Mouse (Mus musculus) MEL (cell line): ENCODE measurements around the gene Csnk1g2. TPM values are rescaled to one million over a fixed set of nuclear protein-coding genes. Genes with fewer than 3 reads are reported as not detected.
A peak's percentile ranks its signal among the peaks of the same experiment; 100 is the strongest.

ENCODE experiments used
- DNase-seq: peaks from one replicate; pipeline ENCODE4 v3.0.0; 2011; ENCODE audit warnings: low read depth, low spot score
- H3K27ac ChIP-seq: 2 replicates; pipeline ENCODE4 v1.5.1; 2012; ENCODE audit warnings: low read depth, mild to moderate bottlenecking, control low read depth, low read length, moderate library complexity; ENCODE audit not compliant: control insufficient read depth
- H3K27me3 ChIP-seq, 2 experiments: fragments of 150-350 bp in 1 of 2; sonication (generic) in 1 of 2; 2 replicates each; pipeline ENCODE4 v1.6.1; 2012; ENCODE audit warnings: low read length in 2 of 2, mild to moderate bottlenecking in 2 of 2, improper control_type of control experiment in 1 of 2, moderate library complexity in 1 of 2; ENCODE audit not compliant: insufficient read depth in 2 of 2, control insufficient read depth in 1 of 2
- H3K36me3 ChIP-seq, 2 experiments: 2 replicates each; pipeline ENCODE4 v1.6.1; 2012 to 2014; ENCODE audit warnings: low read length in 2 of 2, improper control_type of control experiment in 1 of 2, inconsistent platforms in 1 of 2, mild to moderate bottlenecking in 1 of 2; ENCODE audit not compliant: insufficient read depth in 2 of 2, control insufficient read depth in 1 of 2
- H3K4me1 ChIP-seq, 2 experiments: fragments of 150-350 bp in 1 of 2; sonication (generic) in 1 of 2; 2 replicates each; pipeline ENCODE4 v1.6.1; 2012; ENCODE audit warnings: low read length in 2 of 2, improper control_type of control experiment in 1 of 2, mild to moderate bottlenecking in 1 of 2; ENCODE audit not compliant: insufficient read depth in 2 of 2, control insufficient read depth in 1 of 2
- H3K4me3 ChIP-seq, 2 experiments: fragments of 150-350 bp in 1 of 2; sonication (generic) in 1 of 2; 2 replicates each; pipeline ENCODE4 v1.5.1; 2012; ENCODE audit warnings: low read depth in 2 of 2, low read length in 2 of 2, mild to moderate bottlenecking in 2 of 2, moderate library complexity in 2 of 2, control low read depth in 1 of 2, improper control_type of control experiment in 1 of 2; ENCODE audit not compliant: control insufficient read depth in 1 of 2, insufficient read depth in 1 of 2
- H3K79me2 ChIP-seq: 2 replicates; pipeline ENCODE4 v1.6.1; 2012; ENCODE audit warnings: mild to moderate bottlenecking, low read length, moderate library complexity; ENCODE audit not compliant: control insufficient read depth, poor library complexity, insufficient read depth
- H3K9ac ChIP-seq: 2 replicates; pipeline ENCODE4 v1.6.1; 2012; ENCODE audit warnings: low read depth, mild to moderate bottlenecking, control low read depth, low read length, moderate library complexity; ENCODE audit not compliant: control insufficient read depth, poor library complexity, severe bottlenecking
- H3K9me3 ChIP-seq: fragments of 150-350 bp; sonication (generic); replicated peaks from 2 replicates; pipeline ENCODE4 v1.6.1; 2012; ENCODE audit warnings: mild to moderate bottlenecking, low read length, improper control_type of control experiment, moderate library complexity; ENCODE audit not compliant: insufficient read depth
- CHD1 ChIP-seq: IDR thresholded peaks from 2 replicates; pipeline ENCODE4 v1.6.1; 2012; ENCODE audit warnings: low read depth, mild to moderate bottlenecking, inconsistent platforms, low read length, improper control_type of control experiment
- E2F4 ChIP-seq: IDR thresholded peaks from 2 replicates; pipeline ENCODE4 v1.6.1; 2011; ENCODE audit warnings: low read depth, low read length, improper control_type of control experiment, borderline replicate concordance
- ELF1 ChIP-seq: IDR thresholded peaks from 2 replicates; pipeline ENCODE4 v1.6.1; 2014; ENCODE audit warnings: low read depth, mild to moderate bottlenecking, inconsistent platforms, low read length, improper control_type of control experiment, moderate library complexity
- ETS1 ChIP-seq: IDR thresholded peaks from 2 replicates; pipeline ENCODE4 v1.6.1; 2012; ENCODE audit warnings: low read depth, mild to moderate bottlenecking, inconsistent platforms, low read length, improper control_type of control experiment, moderate library complexity
- GABPA ChIP-seq: IDR thresholded peaks from 2 replicates; pipeline ENCODE4 v1.6.1; 2012; ENCODE audit warnings: low read depth, mild to moderate bottlenecking, inconsistent platforms, low read length, improper control_type of control experiment, moderate library complexity
- GATA1 ChIP-seq: IDR thresholded peaks from 2 replicates; pipeline ENCODE4 v1.6.1; 2011; ENCODE audit warnings: low read depth, low read length, improper control_type of control experiment
- HCFC1 ChIP-seq: IDR thresholded peaks from 2 replicates; pipeline ENCODE4 v1.6.1; 2012; ENCODE audit warnings: low read depth, mild to moderate bottlenecking, inconsistent platforms, low read length, improper control_type of control experiment, moderate library complexity
- JUND ChIP-seq: IDR thresholded peaks from 2 replicates; pipeline ENCODE4 v1.6.1; 2011; ENCODE audit warnings: low read depth, mild to moderate bottlenecking, improper control_type of control experiment, low read length
- KAT2A ChIP-seq: conservative IDR thresholded peaks from 2 replicates; pipeline ENCODE4 v1.6.1; 2012; ENCODE audit warnings: low read depth, low read length, improper control_type of control experiment, inconsistent platforms
- MAFK ChIP-seq: IDR thresholded peaks from 2 replicates; pipeline ENCODE4 v1.6.1; 2011; ENCODE audit warnings: low read depth, mild to moderate bottlenecking, low read length, improper control_type of control experiment, borderline replicate concordance
- MAX ChIP-seq: IDR thresholded peaks from 2 replicates; pipeline ENCODE4 v1.6.1; 2011; ENCODE audit warnings: low read length, improper control_type of control experiment
- MAZ ChIP-seq: IDR thresholded peaks from 2 replicates; pipeline ENCODE4 v1.6.1; 2012; ENCODE audit warnings: low read depth, mild to moderate bottlenecking, inconsistent platforms, low read length, improper control_type of control experiment
- MEF2A ChIP-seq: IDR thresholded peaks from 2 replicates; pipeline ENCODE4 v1.6.1; 2014; ENCODE audit warnings: low read depth, mild to moderate bottlenecking, inconsistent platforms, low read length, improper control_type of control experiment; ENCODE audit not compliant: poor library complexity, insufficient replicate concordance, severe bottlenecking; ENCODE audit errors: extremely low read depth
- MXI1 ChIP-seq: IDR thresholded peaks from 2 replicates; pipeline ENCODE4 v1.6.1; 2011; ENCODE audit warnings: mild to moderate bottlenecking, low read depth, low read length, improper control_type of control experiment
- MYB ChIP-seq: IDR thresholded peaks from 2 replicates; pipeline ENCODE4 v1.6.1; 2011; ENCODE audit warnings: mild to moderate bottlenecking, low read depth, low read length, improper control_type of control experiment
- NELFE ChIP-seq: IDR thresholded peaks from 2 replicates; pipeline ENCODE4 v1.6.1; 2011; ENCODE audit warnings: low read depth, low read length, improper control_type of control experiment
- NRF1 ChIP-seq: IDR thresholded peaks from 2 replicates; pipeline ENCODE4 v1.6.1; 2014; ENCODE audit warnings: low read depth, mild to moderate bottlenecking, inconsistent platforms, low read length, improper control_type of control experiment, moderate library complexity; ENCODE audit not compliant: poor library complexity, insufficient read depth, severe bottlenecking
- POLR2A ChIP-seq, 2 experiments: IDR thresholded peaks; 2 replicates each; pipeline ENCODE4 v1.6.1; 2011 to 2012; ENCODE audit warnings: low read length in 2 of 2, mild to moderate bottlenecking in 2 of 2, control low read depth in 1 of 2, improper control_type of control experiment in 1 of 2, low read depth in 1 of 2, moderate library complexity in 1 of 2; ENCODE audit not compliant: control insufficient read depth in 1 of 2, insufficient read depth in 1 of 2, poor library complexity in 1 of 2
- POLR2AphosphoS2 ChIP-seq: IDR thresholded peaks from 2 replicates; pipeline ENCODE4 v1.6.1; 2011; ENCODE audit warnings: low read length, improper control_type of control experiment
- POLR2AphosphoS5 ChIP-seq: IDR thresholded peaks from 2 replicates; pipeline ENCODE4 v1.6.1; 2012; ENCODE audit warnings: low read depth, borderline replicate concordance, mild to moderate bottlenecking, inconsistent platforms, low read length, moderate library complexity, mixed read lengths
- RCOR1 ChIP-seq: IDR thresholded peaks from 2 replicates; pipeline ENCODE4 v1.6.1; 2012; ENCODE audit warnings: low read depth, mild to moderate bottlenecking, inconsistent platforms, low read length, improper control_type of control experiment
- SIN3A ChIP-seq: IDR thresholded peaks from 2 replicates; pipeline ENCODE4 v1.6.1; 2012; ENCODE audit warnings: low read length, improper control_type of control experiment, inconsistent platforms
- SMC3 ChIP-seq: IDR thresholded peaks from 2 replicates; pipeline ENCODE4 v1.6.1; 2011; ENCODE audit warnings: low read depth, low read length, improper control_type of control experiment
- TBP ChIP-seq: IDR thresholded peaks from 2 replicates; pipeline ENCODE4 v1.8.0; 2011; ENCODE audit warnings: low read depth, low read length, improper control_type of control experiment
- TCF12 ChIP-seq: IDR thresholded peaks from 2 replicates; pipeline ENCODE4 v1.6.1; 2014; ENCODE audit warnings: low read depth, mild to moderate bottlenecking, inconsistent platforms, low read length, improper control_type of control experiment, moderate library complexity
- USF1 ChIP-seq: IDR thresholded peaks from 2 replicates; pipeline ENCODE4 v1.6.1; 2014; ENCODE audit warnings: low read depth, mild to moderate bottlenecking, inconsistent platforms, low read length, improper control_type of control experiment, moderate library complexity
- ZKSCAN1 ChIP-seq: IDR thresholded peaks from 2 replicates; pipeline ENCODE4 v1.6.1; 2012; ENCODE audit warnings: low read depth, mild to moderate bottlenecking, inconsistent platforms, low read length, improper control_type of control experiment, moderate library complexity
- ZMIZ1 ChIP-seq: IDR thresholded peaks from 2 replicates; pipeline ENCODE4 v1.6.1; 2012; ENCODE audit warnings: low read depth, mild to moderate bottlenecking, inconsistent platforms, low read length, improper control_type of control experiment, moderate library complexity
- ZNF384 ChIP-seq: IDR thresholded peaks from 2 replicates; pipeline ENCODE4 v1.6.1; 2012; ENCODE audit warnings: low read depth, mild to moderate bottlenecking, inconsistent platforms, low read length, improper control_type of control experiment
- polyA plus RNA-seq, 2 experiments: library from polyadenylated mRNA; stranded (reverse) in 1 of 2; unstranded in 1 of 2; fragments of >175 nt in 1 of 2; fragments of >200 nt in 1 of 2; gene quantifications; 2 replicates each; pipeline versions ENCODE4 v1.2.1 to v1.2.4; 2012; ENCODE audit warnings: low replicate concordance in 2 of 2, low read depth in 1 of 2; ENCODE audit not compliant: insufficient read length in 2 of 2, insufficient read depth in 1 of 2, missing spikeins in 1 of 2
- total RNA-seq: library from RNA; depleted of rRNA; stranded (reverse); fragments of 300-350 nt; gene quantifications from 2 replicates; pipeline ENCODE4 v1.2.3, GENCODE M21; 2012

Gene Csnk1g2
- total and polyA plus RNA-seq, 3 experiments = 132 to 231 TPM; not detected in 1

- Histone ChIP-seq H3K27me3 (no peaks in the 10 kb centered on the region), H3K4me1 (peaks cover 0 to 18% of the 10 kb centered on the region in 2 experiments; a peak in 2 of 4 replicates), H3K79me2 (peaks cover 39% of the 10 kb centered on the region), H3K9me3 (no peaks in the 10 kb centered on the region), H3K4me3 (peak overlapping the region; percentile 70 to 83), H3K36me3 (0 out of 4 replicates have a peak, but pooled peaks cover 0 to 2% of the 10 kb centered on the region in 2 experiments), H3K27ac (peak overlapping the region; percentile 60), H3K9ac (peak overlapping the region; percentile 68)
- TF ChIP-seq MEF2A (no peak), ZNF384 (no peak), MAZ (0 out of 2 replicates have a peak, but pooled peaks have one; percentile 64), POLR2A (IDR thresholded peaks at IDR 0.05; ENCODE audit: control insufficient read depth in 1 of 2, insufficient read depth in 1 of 2, low read depth in 1 of 2, low read length in 2 of 2, poor library complexity in 1 of 2) (peak in 1 of 2 experiments; percentile 70; a peak in 2 of 4 replicates), ZMIZ1 (peak; percentile 31; the same call in 1 of the 2 replicates), MAFK (no peak), HCFC1 (no peak), TCF12 (no peak), RCOR1 (no peak), MAX (no peak), USF1 (no peak), POLR2AphosphoS5 (no peak), POLR2AphosphoS2 (no peak; the same call in 1 of the 2 replicates), SMC3 (no peak), GABPA (no peak), CHD1 (0 out of 2 replicates have a peak, but pooled peaks have one; percentile 31), MXI1 (no peak)
- DNase-seq = no peak
These were observed 1.0 kb upstream of the Csnk1g2 start for GRCm38 (mm10) chr10:80621690-80621939.

GRCm38 (mm10) chr10:80621940-80622660 is 538 bp upstream of the Csnk1g2 start:
- H3K4me1 ChIP-seq = peaks cover 0 to 18% of the 10 kb centered on the region in 2 experiments; a peak in 2 of 4 replicates
- H3K27ac ChIP-seq = peak overlapping the region; percentile 84
- H3K9me3 ChIP-seq = no peaks in the 10 kb centered on the region
- H3K36me3 ChIP-seq = 0 out of 4 replicates have a peak, but pooled peaks cover 0 to 2% of the 10 kb centered on the region in 2 experiments
- H3K9ac ChIP-seq = peak overlapping the region; percentile 68
- peak overlapping the region; percentile 70 to 83 for H3K4me3 ChIP-seq
- H3K79me2 ChIP-seq = peaks cover 40% of the 10 kb centered on the region
- DNase-seq = peak; percentile 100
- H3K27me3 ChIP-seq = no peaks in the 10 kb centered on the region
- TF ChIP-seq NRF1 = no peak
- TF ChIP-seq MAFK = no peak
- TF ChIP-seq JUND = no peak
- TF ChIP-seq ELF1 = peak; percentile 88
- peak; percentile 46 for TF ChIP-seq USF1
- peak; percentile 92 for TF ChIP-seq ETS1
- TF ChIP-seq CHD1 = no peak
- TF ChIP-seq TBP = peak; percentile 82
- peak; percentile 81; the same call in 1 of the 2 replicates for TF ChIP-seq GABPA
- TF ChIP-seq MAZ = peak; percentile 59; the same call in 1 of the 2 replicates
- TF ChIP-seq ZKSCAN1 = no peak
- TF ChIP-seq SIN3A = peak; percentile 96
- TF ChIP-seq MXI1 = peak; percentile 75
- TF ChIP-seq KAT2A = peak; percentile 78
- TF ChIP-seq POLR2A (IDR thresholded peaks at IDR 0.05; ENCODE audit: control insufficient read depth in 1 of 2, insufficient read depth in 1 of 2, low read depth in 1 of 2, low read length in 2 of 2, poor library complexity in 1 of 2) = peak in 1 of 2 experiments; percentile 74; a peak in 2 of 4 replicates
- TF ChIP-seq E2F4 = peak; percentile 58; the same call in 1 of the 2 replicates
- TF ChIP-seq MYB = peak; percentile 44; the same call in 1 of the 2 replicates
- peak; percentile 60 for TF ChIP-seq NELFE
- TF ChIP-seq GATA1 = 0 out of 2 replicates have a peak, but pooled peaks have one; percentile 3
- TF ChIP-seq HCFC1 = peak; percentile 89
- peak; percentile 52 for TF ChIP-seq MAX
